Mouse (Mus musculus) NIH3T3 (cell line): ENCODE results near the gene Gpr107.
A peak's percentile ranks its signal among the peaks of the same experiment; 100 is the strongest.
"Not testable (repeated sequence)": the region's sequence is repeated elsewhere in the genome, so short reads cannot be mapped to it uniquely, and the experiment has no call there.

Experiments
- DNase-seq: peaks from one replicate; pipeline ENCODE4 v3.0.0-alpha.2; 2012; ENCODE audit warnings: low read depth

Gpr107 gene

GRCm38 (mm10) chr2:31160147-31160920 is 8.2 kb downstream of the Gpr107 start:
- DNase-seq: no peak

GRCm38 (mm10) chr2:31161620-31162019 is 9.5 kb downstream of the Gpr107 start:
- DNase-seq: no peak

- DNase-seq: no peak
These were observed 11.4 kb downstream of the Gpr107 start for GRCm38 (mm10) chr2:31163361-31164118.

- DNase-seq: no peak
These were observed 12.8 kb downstream of the Gpr107 start for GRCm38 (mm10) chr2:31164841-31165455.

GRCm38 (mm10) chr2:31165529-31165928 is 13.4 kb downstream of the Gpr107 start:
- DNase-seq: no peak

GRCm38 (mm10) chr2:31167571-31167970 is 15.5 kb downstream of the Gpr107 start:
- not testable (repeated sequence) for DNase-seq

- no peak for DNase-seq
These were observed 16.9 kb downstream of the Gpr107 start for GRCm38 (mm10) chr2:31169001-31169400.

GRCm38 (mm10) chr2:31170164-31170563 is 18.0 kb downstream of the Gpr107 start:
- no peak for DNase-seq

- DNase-seq: no peak
These were observed 19.9 kb downstream of the Gpr107 start for GRCm38 (mm10) chr2:31172001-31172400.

- DNase-seq: peak; percentile 68
These were observed 20.4 kb downstream of the Gpr107 start for GRCm38 (mm10) chr2:31172536-31172935.

- no peak for DNase-seq
These were observed 21.2 kb downstream of the Gpr107 start for GRCm38 (mm10) chr2:31173290-31173689.

GRCm38 (mm10) chr2:31178593-31178992 is 26.5 kb downstream of the Gpr107 start:
- peak; percentile 12 for DNase-seq

GRCm38 (mm10) chr2:31179471-31179870 is 27.4 kb downstream of the Gpr107 start:
- no peak for DNase-seq

- no peak for DNase-seq
These were observed 28.0 kb downstream of the Gpr107 start for GRCm38 (mm10) chr2:31180081-31180551.

GRCm38 (mm10) chr2:31182786-31183330 is 30.7 kb downstream of the Gpr107 start:
- no peak for DNase-seq

GRCm38 (mm10) chr2:31183830-31184229 is 31.7 kb downstream of the Gpr107 start:
- peak; percentile 34 for DNase-seq

GRCm38 (mm10) chr2:31188691-31189090 is 36.6 kb downstream of the Gpr107 start:
- DNase-seq: no peak

GRCm38 (mm10) chr2:31189654-31190053 is 37.5 kb downstream of the Gpr107 start:
- DNase-seq: no peak

GRCm38 (mm10) chr2:31191765-31192164 is 39.6 kb downstream of the Gpr107 start:
- no peak for DNase-seq

- peak; percentile 70 for DNase-seq
These were observed 42.4 kb downstream of the Gpr107 start for GRCm38 (mm10) chr2:31194356-31195021.

- no peak for DNase-seq
These were observed 46.5 kb downstream of the Gpr107 start for GRCm38 (mm10) chr2:31198621-31199020.

- DNase-seq: no peak
These were observed 47.9 kb downstream of the Gpr107 start for GRCm38 (mm10) chr2:31200051-31200450.
